Mouse (Mus musculus): ENCODE measurements around the gene Micu1. TPM values are rescaled to one million over a fixed set of nuclear protein-coding genes. Genes with fewer than 3 reads are reported as not detected.

Micu1 gene
- polyA plus RNA-seq, 1 experiment from 2014 or later = 82.0 TPM

GRCm38 (mm10) chr10:59907695-59908299, 205.5 kb downstream of the Micu1 start:
- Histone ChIP-seq H3K4me1 (ENCODE audit: control insufficient read depth, insufficient read depth, low read length) (peaks cover 47% of the 10 kb centered on the region), H3K9ac (ENCODE audit: low read depth, low read length) (peak overlapping the region; percentile 37), H3K9me3 (ENCODE audit: control insufficient read depth, low read length) (no peaks in the 10 kb centered on the region), H3K27me3 (replicated peaks; ENCODE audit: control insufficient read depth, insufficient read depth, low read length) (no peaks in the 10 kb centered on the region), H3K27ac (replicated peaks; ENCODE audit: low read depth, low read length) (peak overlapping the region; percentile 81), H3K4me3 (ENCODE audit: low read depth, low read length) (no peak overlapping the region), H3K4me2 (ENCODE audit: low read depth, low read length) (peak overlapping the region; percentile 7; the same call in 1 of the 2 replicates), H3K36me3 (ENCODE audit: control insufficient read depth, insufficient read depth, low read length) (no peaks in the 10 kb centered on the region)
- WGBS = 3% methylated on average over 3 of the region's 7 CpGs
- ATAC-seq (ENCODE audit: low read depth) (peak; percentile 58), DNase-seq (ENCODE audit: low spot score) (peak; percentile 89)

GRCm38 (mm10) chr10:59908776-59909315, 206.6 kb downstream of the Micu1 start:
- H3K4me1 ChIP-seq (ENCODE audit: control insufficient read depth, insufficient read depth, low read length) = peaks cover 38% of the 10 kb centered on the region
- peak overlapping the region; percentile 81 for H3K27ac ChIP-seq (replicated peaks; ENCODE audit: low read depth, low read length)
- H3K9ac ChIP-seq (ENCODE audit: low read depth, low read length) = no peak overlapping the region
- peak overlapping the region; percentile 31 for H3K4me2 ChIP-seq (ENCODE audit: low read depth, low read length)
- no peaks in the 10 kb centered on the region for H3K36me3 ChIP-seq (ENCODE audit: control insufficient read depth, insufficient read depth, low read length)
- no peaks in the 10 kb centered on the region for H3K9me3 ChIP-seq (ENCODE audit: control insufficient read depth, low read length)
- 62% methylated on average over 7 of the region's 7 CpGs for WGBS
- no peak for DNase-seq (ENCODE audit: low spot score)
- 0 out of 2 replicates have a peak, but pooled peaks have one; percentile 1 for ATAC-seq (ENCODE audit: low read depth)
- H3K27me3 ChIP-seq (replicated peaks; ENCODE audit: control insufficient read depth, insufficient read depth, low read length) = no peaks in the 10 kb centered on the region
- H3K4me3 ChIP-seq (ENCODE audit: low read depth, low read length) = no peak overlapping the region

- peak overlapping the region; percentile 31 for H3K4me2 ChIP-seq (ENCODE audit: low read depth, low read length)
- no peaks in the 10 kb centered on the region for H3K27me3 ChIP-seq (replicated peaks; ENCODE audit: control insufficient read depth, insufficient read depth, low read length)
- H3K36me3 ChIP-seq (ENCODE audit: control insufficient read depth, insufficient read depth, low read length) = no peaks in the 10 kb centered on the region
- peak overlapping the region; percentile 81 for H3K27ac ChIP-seq (replicated peaks; ENCODE audit: low read depth, low read length)
- no peaks in the 10 kb centered on the region for H3K9me3 ChIP-seq (ENCODE audit: control insufficient read depth, low read length)
- peaks cover 38% of the 10 kb centered on the region for H3K4me1 ChIP-seq (ENCODE audit: control insufficient read depth, insufficient read depth, low read length)
- DNase-seq (ENCODE audit: low spot score) (peak; percentile 91), ATAC-seq (ENCODE audit: low read depth) (peak; percentile 50)
- no peak overlapping the region; the same call in 1 of the 2 replicates for H3K4me3 ChIP-seq (ENCODE audit: low read depth, low read length)
- no peak overlapping the region for H3K9ac ChIP-seq (ENCODE audit: low read depth, low read length)
- 8% methylated on average over 14 of the region's 14 CpGs for WGBS
Measured at GRCm38 (mm10) chr10:59909357-59909847, 207.1 kb downstream of the Micu1 start.

GRCm38 (mm10) chr10:59911091-59911490, 208.8 kb downstream of the Micu1 start:
- Histone ChIP-seq H3K27ac (replicated peaks; ENCODE audit: low read depth, low read length) (no peak overlapping the region), H3K9me3 (ENCODE audit: control insufficient read depth, low read length) (no peaks in the 10 kb centered on the region), H3K27me3 (replicated peaks; ENCODE audit: control insufficient read depth, insufficient read depth, low read length) (no peaks in the 10 kb centered on the region), H3K4me3 (ENCODE audit: low read depth, low read length) (no peak overlapping the region), H3K4me2 (ENCODE audit: low read depth, low read length) (peak overlapping the region; percentile 47), H3K36me3 (ENCODE audit: control insufficient read depth, insufficient read depth, low read length) (no peaks in the 10 kb centered on the region), H3K9ac (ENCODE audit: low read depth, low read length) (no peak overlapping the region), H3K4me1 (ENCODE audit: control insufficient read depth, insufficient read depth, low read length) (peaks cover 43% of the 10 kb centered on the region)
- ATAC-seq (ENCODE audit: low read depth) (no peak), DNase-seq (ENCODE audit: low spot score) (no peak)
- 17% methylated on average over 6 of the region's 6 CpGs for WGBS

GRCm38 (mm10) chr10:59911561-59912198, 209.4 kb downstream of the Micu1 start:
- peak overlapping the region; percentile 42 for H3K9ac ChIP-seq (ENCODE audit: low read depth, low read length)
- 0 out of 2 replicates have a peak, but pooled peaks have one; percentile 19 for ATAC-seq (ENCODE audit: low read depth)
- WGBS = 6% methylated on average over 17 of the region's 25 CpGs
- H3K4me1 ChIP-seq (ENCODE audit: control insufficient read depth, insufficient read depth, low read length) = peaks cover 47% of the 10 kb centered on the region
- peak overlapping the region; percentile 8; the same call in 1 of the 2 replicates for H3K4me3 ChIP-seq (ENCODE audit: low read depth, low read length)
- peak; percentile 57 for DNase-seq (ENCODE audit: low spot score)
- no peaks in the 10 kb centered on the region for H3K9me3 ChIP-seq (ENCODE audit: control insufficient read depth, low read length)
- H3K27me3 ChIP-seq (replicated peaks; ENCODE audit: control insufficient read depth, insufficient read depth, low read length) = no peaks in the 10 kb centered on the region
- H3K27ac ChIP-seq (replicated peaks; ENCODE audit: low read depth, low read length) = peak overlapping the region; percentile 33; the same call in 1 of the 2 replicates
- H3K4me2 ChIP-seq (ENCODE audit: low read depth, low read length) = peak overlapping the region; percentile 47
- no peaks in the 10 kb centered on the region for H3K36me3 ChIP-seq (ENCODE audit: control insufficient read depth, insufficient read depth, low read length)

Other genes with a start within 250 kb of the Micu1 start
- not detected in 2 replicates for gene Gm10322, start 86.4 kb upstream of the Micu1 start, polyA plus RNA-seq (2014; fragmentation: Nextera tagmentation; extraction: Ambion mirVana)
- 47.9 and 48.1 TPM in 2 replicates for gene Mcu, start 85.8 kb upstream of the Micu1 start, polyA plus RNA-seq (2014; fragmentation: Nextera tagmentation; extraction: Ambion mirVana)
- 25.5 and 28.7 TPM in 2 replicates for gene Dnajb12, start 177.1 kb downstream of the Micu1 start, polyA plus RNA-seq (2014; fragmentation: Nextera tagmentation; extraction: Ambion mirVana)
- 8.7 and 9.2 TPM in 2 replicates for gene Ddit4, start 249.4 kb downstream of the Micu1 start, polyA plus RNA-seq (2014; fragmentation: Nextera tagmentation; extraction: Ambion mirVana)

All from embryonic facial prominence, embryonic 14.5 days (tissue).